Comparison of ENCODE assay signal across 11 mouse cellular contexts in the genomic region with DNA sequence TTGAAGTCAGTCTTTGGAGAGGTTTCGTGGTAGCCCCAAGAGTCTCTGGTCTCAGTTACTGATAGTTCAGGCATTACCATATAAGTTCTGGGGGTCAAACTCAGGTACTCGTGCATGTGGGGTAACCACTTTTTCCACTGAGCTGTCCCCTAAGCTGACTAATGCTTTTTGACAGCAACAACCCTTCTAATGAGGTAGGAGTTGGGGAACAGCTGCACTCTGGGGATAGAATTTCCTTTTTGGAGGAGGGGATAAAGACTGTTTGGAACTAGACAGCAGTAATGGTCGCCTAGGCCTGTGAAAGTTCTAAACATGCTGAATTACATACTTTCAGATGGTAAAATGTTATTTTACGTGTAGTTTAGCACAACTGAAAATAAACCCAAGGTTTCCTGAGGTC.
DNase-seq lines count a peak whose midpoint lies in the region; ATAC-seq and TF ChIP-seq lines count a peak whose summit lies in the region.
"Had no signal": no experiment of that assay in that cellular context is flagged by ENCODE, and none has a peak within 500 bp of the region (broad histone marks: within the 10 kb centered on the region; RNA-seq: fewer than 3 reads in every experiment).

No protein-coding gene starts in this region.

- H3K36me3 ChIP-seq in heart, embryonic 11.5 days (ENCODE audit: control insufficient read depth, insufficient read depth, low read length) = no peaks in the 10 kb centered on the region
- H3K36me3 ChIP-seq in kidney, postnatal 0 days (ENCODE audit: insufficient read depth, low read length) = no peaks in the 10 kb centered on the region
- no peaks in the 10 kb centered on the region for H3K36me3 ChIP-seq in embryonic facial prominence, embryonic 13.5 days
- H3K36me3 ChIP-seq: forebrain, embryonic 15.5 days had no signal

- no peak for DNase-seq in heart, postnatal 14 days
- peak; percentile 50 for DNase-seq in kidney, postnatal 0 days (ENCODE audit: low spot score)
- DNase-seq in kidney, postnatal 36 days = no peak
- DNase-seq in urinary bladder, adult 18-20 months (ENCODE audit: low spot score in 2 of 2) = no peak
- DNase-seq in left cerebral cortex, adult 9 months (ENCODE audit: low spot score in 2 of 2) = no peak
- DNase-seq: right cerebral cortex, postnatal 25 days had no signal

- TF ChIP-seq POLR2A in olfactory bulb, adult 2 months (IDR thresholded peaks at IDR 0.05; ENCODE audit: insufficient read depth, low read depth, low read length) = no peak

- no peaks in the 10 kb centered on the region for H3K27me3 ChIP-seq in heart, embryonic 11.5 days (ENCODE audit: control insufficient read depth, insufficient read depth, low read length)
- H3K27me3 ChIP-seq in kidney, postnatal 0 days (ENCODE audit: insufficient read depth, low read length) = no peaks in the 10 kb centered on the region
- no peaks in the 10 kb centered on the region for H3K27me3 ChIP-seq in embryonic facial prominence, embryonic 13.5 days
- H3K27me3 ChIP-seq: forebrain, embryonic 15.5 days had no signal

- no peaks in the 10 kb centered on the region for H3K9me3 ChIP-seq in heart, embryonic 11.5 days (replicated peaks; ENCODE audit: control insufficient read depth, low read length)
- H3K9me3 ChIP-seq in kidney, postnatal 0 days (replicated peaks; ENCODE audit: low read length) = no peaks in the 10 kb centered on the region
- H3K9me3 ChIP-seq in embryonic facial prominence, embryonic 13.5 days = no peaks in the 10 kb centered on the region
- H3K9me3 ChIP-seq: forebrain, embryonic 15.5 days had no signal

- intact Hi-C loops in heart, postnatal 14 days (cut with DNase I) = no loop called here

- TF ChIP-seq CTCF in kidney, postnatal 0 days (IDR thresholded peaks at IDR 0.05; ENCODE audit: low read depth) = no peak
- TF ChIP-seq CTCF in olfactory bulb, adult 2 months (IDR thresholded peaks at IDR 0.05; ENCODE audit: insufficient read depth, low read depth, low read length) = no peak

- 75% methylated on average over 4 of the region's 4 CpGs for WGBS in heart, embryonic 11.5 days (ENCODE audit: insufficient replicate concordance)
- WGBS in kidney, postnatal 0 days = 63% methylated on average over 4 of the region's 4 CpGs
- WGBS in embryonic facial prominence, embryonic 13.5 days = 41% methylated on average over 4 of the region's 4 CpGs
- WGBS in olfactory bulb, adult 2 months = 53% methylated on average over 4 of the region's 4 CpGs

- no peak for ATAC-seq in heart, embryonic 11.5 days (replicated peaks; ENCODE audit: insufficient number of reproducible peaks, low FRiP score, low TSS enrichment)
- no peak for ATAC-seq in kidney, postnatal 0 days (replicated peaks; ENCODE audit: low FRiP score, low read depth)
- ATAC-seq in embryonic facial prominence, embryonic 13.5 days (ENCODE audit: insufficient number of reproducible peaks, insufficient read depth, low FRiP score, low TSS enrichment, low read depth) = no peak
- ATAC-seq: forebrain, embryonic 15.5 days had no signal

- peaks cover 37% of the 10 kb centered on the region for H3K4me1 ChIP-seq in heart, embryonic 11.5 days (ENCODE audit: control insufficient read depth, insufficient read depth, low read length)
- peaks cover 13% of the 10 kb centered on the region for H3K4me1 ChIP-seq in kidney, postnatal 0 days (replicated peaks; ENCODE audit: insufficient read depth, low read length)
- H3K4me1 ChIP-seq in embryonic facial prominence, embryonic 13.5 days = peaks cover 50% of the 10 kb centered on the region
- peaks cover 41% of the 10 kb centered on the region for H3K4me1 ChIP-seq in olfactory bulb, adult 2 months (ENCODE audit: control insufficient read depth, insufficient read depth, low read length)

- no peak overlapping the region for H3K4me3 ChIP-seq in heart, embryonic 11.5 days (ENCODE audit: low read depth, low read length)
- no peak overlapping the region for H3K4me3 ChIP-seq in kidney, postnatal 0 days (replicated peaks; ENCODE audit: low read depth, low read length)
- no peak overlapping the region for H3K4me3 ChIP-seq in embryonic facial prominence, embryonic 13.5 days
- H3K4me3 ChIP-seq in olfactory bulb, adult 2 months (ENCODE audit: insufficient read depth, low read depth, low read length) = no peak overlapping the region
- H3K4me3 ChIP-seq: forebrain, embryonic 15.5 days had no signal

- H3K27ac ChIP-seq in heart, embryonic 11.5 days (ENCODE audit: low read depth, low read length) = peak overlapping the region; percentile 68
- no peak overlapping the region for H3K27ac ChIP-seq in kidney, postnatal 0 days
- H3K27ac ChIP-seq in embryonic facial prominence, embryonic 13.5 days = peak overlapping the region; percentile 77
- 0 out of 2 replicates have a peak overlapping the region, but pooled peaks have one; percentile 43 for H3K27ac ChIP-seq in olfactory bulb, adult 2 months (ENCODE audit: insufficient read depth, low read depth, low read length)
- H3K27ac ChIP-seq: forebrain, embryonic 15.5 days; liver, embryonic 14.5 days had no signal

- H3K4me2 ChIP-seq in heart, embryonic 11.5 days = peak overlapping the region; percentile 56
- no peak overlapping the region for H3K4me2 ChIP-seq in kidney, postnatal 0 days (ENCODE audit: low read length)
- peak overlapping the region; percentile 47; the same call in 1 of the 2 replicates for H3K4me2 ChIP-seq in embryonic facial prominence, embryonic 13.5 days
- H3K4me2 ChIP-seq: forebrain, embryonic 15.5 days had no signal

- no peak overlapping the region for H3K9ac ChIP-seq in heart, embryonic 11.5 days (ENCODE audit: low read depth, low read length)
- no peak overlapping the region for H3K9ac ChIP-seq in kidney, postnatal 0 days (ENCODE audit: low read depth, low read length)
- no peak overlapping the region for H3K9ac ChIP-seq in embryonic facial prominence, embryonic 13.5 days
- H3K9ac ChIP-seq: forebrain, embryonic 15.5 days; liver, embryonic 14.5 days had no signal
